Mouse (Mus musculus): ENCODE measurements around the gene Gm10961. TPM values are rescaled to one million over a fixed set of nuclear protein-coding genes. Genes with fewer than 3 reads are reported as not detected.

Gm10961 gene
- polyA plus RNA-seq (2014; fragmentation: Nextera tagmentation; extraction: Ambion mirVana): not detected in 2 replicates

DNA sequence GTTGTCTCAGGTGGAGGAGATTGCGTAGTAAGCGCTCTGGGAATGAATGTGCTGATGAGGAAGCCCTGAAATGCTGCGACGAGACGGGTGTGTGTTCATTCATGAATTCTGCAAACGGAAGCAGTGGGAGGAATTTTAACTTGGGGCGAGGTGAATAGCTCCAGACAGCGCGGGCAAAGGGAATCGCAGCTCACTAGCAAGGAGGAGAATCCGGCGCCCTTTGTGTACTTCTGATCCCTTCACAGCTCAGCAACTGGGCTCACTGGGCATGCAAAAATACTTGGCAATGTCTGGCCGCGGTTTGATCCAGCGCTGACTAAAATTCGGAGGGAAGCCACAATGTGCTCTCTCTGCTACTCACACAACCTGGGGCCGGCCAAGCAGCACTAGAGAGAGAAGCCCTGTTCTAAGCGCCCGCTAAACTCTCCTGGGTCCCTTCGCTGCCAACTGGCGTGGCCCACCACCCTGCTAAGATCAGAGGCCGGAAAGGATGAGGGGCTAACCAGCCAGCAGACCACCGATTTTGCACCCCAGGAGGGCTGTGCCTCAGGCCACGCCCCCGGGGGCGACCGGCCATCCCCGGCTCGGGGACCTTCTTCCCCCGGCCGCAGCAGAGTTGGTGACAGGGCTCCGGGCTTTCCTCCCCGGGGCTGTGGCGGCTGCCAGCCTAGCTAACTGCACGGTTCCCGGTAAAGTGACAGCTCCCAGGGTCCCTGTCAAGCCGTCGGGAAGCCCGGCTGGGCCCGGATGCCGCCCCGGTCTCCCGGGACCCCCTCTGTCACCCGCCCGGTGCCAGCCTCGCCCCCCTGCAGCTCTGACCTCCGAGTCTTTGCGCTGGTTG is at the start of gene Gm10961:
TSS of gene Gm10961 (plus strand) at position 641 of the 841 bp plus-strand sequence.
- peaks cover 27% of the 10 kb centered on the region for H3K36me3 ChIP-seq (ENCODE audit: control insufficient read depth, insufficient read depth, low read length)
- H3K9me3 ChIP-seq (ENCODE audit: control insufficient read depth, low read length): no peaks in the 10 kb centered on the region
- H3K9ac ChIP-seq (ENCODE audit: low read depth, low read length): peak within 1 kb of the TSS; percentile 83
- H3K27ac ChIP-seq (ENCODE audit: low read depth, low read length): peak within 1 kb of the TSS; percentile 67
- no peaks in the 10 kb centered on the region for H3K27me3 ChIP-seq (ENCODE audit: control insufficient read depth, insufficient read depth, low read length)
- peak within 1 kb of the TSS; percentile 79 for H3K4me3 ChIP-seq (ENCODE audit: low read length)
- H3K4me1 ChIP-seq (ENCODE audit: control insufficient read depth, insufficient read depth, low read length): no peaks in the 10 kb centered on the region
- peak within 1 kb of the TSS; percentile 69 for H3K4me2 ChIP-seq (replicated peaks; ENCODE audit: low read depth, low read length)
- peak; percentile 83 for ATAC-seq (ENCODE audit: low FRiP score, low TSS enrichment)
- WGBS: under 1% methylated on average over 43 of the region's 48 CpGs

DNA sequence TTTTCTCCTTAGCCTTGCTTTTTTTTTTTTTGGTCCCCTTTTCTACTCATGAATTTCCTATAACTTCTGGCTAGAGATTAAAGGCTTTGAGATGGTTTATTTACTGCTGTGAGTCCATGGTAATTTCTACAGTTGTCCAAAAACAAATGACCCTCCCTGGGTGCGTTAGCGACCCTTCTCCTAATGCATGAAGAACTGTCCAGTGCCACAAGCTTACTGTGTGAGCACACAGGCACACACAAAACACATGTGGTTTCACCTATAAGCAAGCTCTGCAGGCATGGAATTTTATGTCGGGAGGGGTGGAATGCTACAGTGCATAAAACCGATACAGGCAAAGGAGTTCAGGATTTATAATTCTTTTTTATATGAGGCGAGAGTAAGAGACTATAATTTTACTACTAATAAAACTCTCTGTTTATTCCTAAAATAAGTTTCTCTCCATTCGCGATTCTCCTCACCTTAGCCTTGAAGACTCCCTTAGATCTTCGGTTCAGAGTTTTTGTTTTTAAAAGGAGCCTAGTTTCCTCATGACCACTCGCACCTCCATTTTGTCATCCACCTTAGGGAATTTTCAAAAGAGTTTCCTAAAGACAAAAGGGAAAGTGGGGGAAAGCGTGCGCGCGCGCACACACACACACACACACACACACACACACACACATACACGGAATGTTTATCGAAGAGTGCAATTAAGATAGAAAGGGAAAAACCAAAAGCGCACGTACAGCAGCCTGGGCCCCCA is 48.8 kb upstream of the Gm10961 start:
- Histone ChIP-seq H3K9ac (ENCODE audit: low read depth, low read length) (no peak overlapping the region), H3K27ac (ENCODE audit: low read depth, low read length) (no peak overlapping the region), H3K9me3 (ENCODE audit: control insufficient read depth, low read length) (no peaks in the 10 kb centered on the region), H3K27me3 (ENCODE audit: control insufficient read depth, insufficient read depth, low read length) (peaks cover 85% of the 10 kb centered on the region), H3K4me1 (ENCODE audit: control insufficient read depth, insufficient read depth, low read length) (0 out of 2 replicates have a peak, but pooled peaks cover 5% of the 10 kb centered on the region), H3K4me2 (replicated peaks; ENCODE audit: low read depth, low read length) (peak overlapping the region; percentile 52), H3K36me3 (ENCODE audit: control insufficient read depth, insufficient read depth, low read length) (no peaks in the 10 kb centered on the region), H3K4me3 (ENCODE audit: low read length) (peak overlapping the region; percentile 35)
- no peak for ATAC-seq (ENCODE audit: low FRiP score, low TSS enrichment)
- 2% methylated on average over 18 of the region's 18 CpGs for WGBS

DNA sequence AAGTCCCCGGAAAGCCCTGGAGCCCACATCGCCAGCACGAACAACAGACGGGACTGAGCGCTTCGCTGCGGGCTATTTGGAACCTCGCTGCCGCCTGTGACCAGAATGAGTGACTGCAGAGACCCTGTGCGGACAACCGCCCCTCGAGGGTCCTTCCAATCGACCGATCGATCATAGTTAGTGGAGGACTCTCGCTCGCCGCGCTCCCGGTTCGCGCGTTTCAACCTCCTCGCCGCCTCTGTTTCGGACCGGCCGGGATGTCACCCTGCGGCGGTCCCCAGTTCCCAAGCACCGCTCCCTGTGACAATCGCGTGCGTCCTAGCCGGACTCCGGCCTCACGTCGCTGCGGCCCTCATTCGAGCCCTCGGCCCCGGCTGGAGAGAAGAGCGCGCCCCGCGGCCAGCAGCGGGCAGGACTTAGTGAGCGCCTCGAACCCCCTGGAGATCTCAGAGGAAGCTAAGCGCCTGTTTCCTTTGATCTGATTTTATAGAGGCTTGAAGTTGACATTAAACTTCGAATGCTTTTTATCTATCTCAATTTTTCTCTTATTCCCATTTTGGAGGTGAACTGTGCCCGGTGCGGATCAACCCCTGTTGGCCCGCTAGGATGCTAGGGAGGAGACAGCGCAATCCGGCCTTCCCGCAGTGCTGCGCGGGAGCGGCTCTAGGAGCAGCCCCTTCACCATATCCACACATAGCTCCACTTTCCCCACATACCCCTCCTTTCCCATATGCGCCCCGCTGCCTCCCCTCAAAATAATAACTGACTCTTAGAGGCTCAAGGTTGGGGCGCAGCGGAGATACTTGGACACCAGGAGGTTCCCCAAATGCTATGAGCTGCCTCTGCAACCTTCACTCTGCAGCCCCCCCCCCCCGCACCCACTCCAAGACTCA is 48.0 kb upstream of the Gm10961 start:
- Histone ChIP-seq H3K4me2 (replicated peaks; ENCODE audit: low read depth, low read length) (peak overlapping the region; percentile 52), H3K27me3 (ENCODE audit: control insufficient read depth, insufficient read depth, low read length) (peaks cover 93% of the 10 kb centered on the region), H3K9ac (ENCODE audit: low read depth, low read length) (no peak overlapping the region; the same call in 1 of the 2 replicates), H3K4me1 (ENCODE audit: control insufficient read depth, insufficient read depth, low read length) (0 out of 2 replicates have a peak, but pooled peaks cover 5% of the 10 kb centered on the region), H3K4me3 (ENCODE audit: low read length) (peak overlapping the region; percentile 35), H3K27ac (ENCODE audit: low read depth, low read length) (no peak overlapping the region), H3K9me3 (ENCODE audit: control insufficient read depth, low read length) (no peaks in the 10 kb centered on the region), H3K36me3 (ENCODE audit: control insufficient read depth, insufficient read depth, low read length) (no peaks in the 10 kb centered on the region)
- 1% methylated on average over 65 of the region's 65 CpGs for WGBS
- ATAC-seq (ENCODE audit: low FRiP score, low TSS enrichment): no peak

DNA sequence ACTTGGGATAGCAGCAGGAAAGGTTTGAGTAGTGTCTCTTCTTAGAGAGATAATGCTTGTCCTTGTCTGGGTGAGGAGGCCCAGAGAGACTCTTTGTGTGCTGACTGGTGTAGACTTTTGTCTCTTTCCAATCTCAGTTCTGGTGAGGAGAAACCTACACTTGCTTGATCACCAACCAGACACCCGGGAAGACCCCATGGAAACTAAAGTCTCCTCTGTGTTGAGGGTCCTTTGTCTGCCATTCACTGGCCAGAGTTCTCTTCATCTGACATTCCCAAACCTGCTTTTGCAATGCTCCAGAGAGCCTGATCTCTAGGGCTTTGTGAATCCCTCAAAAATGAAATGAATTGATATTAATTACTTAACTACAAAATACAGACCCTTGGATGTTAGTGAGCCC is 47.2 kb upstream of the Gm10961 start:
- Histone ChIP-seq H3K9me3 (ENCODE audit: control insufficient read depth, low read length) (no peaks in the 10 kb centered on the region), H3K36me3 (ENCODE audit: control insufficient read depth, insufficient read depth, low read length) (no peaks in the 10 kb centered on the region), H3K4me1 (ENCODE audit: control insufficient read depth, insufficient read depth, low read length) (0 out of 2 replicates have a peak, but pooled peaks cover 5% of the 10 kb centered on the region), H3K4me3 (ENCODE audit: low read length) (no peak overlapping the region), H3K4me2 (replicated peaks; ENCODE audit: low read depth, low read length) (no peak overlapping the region), H3K27me3 (ENCODE audit: control insufficient read depth, insufficient read depth, low read length) (peaks cover 93% of the 10 kb centered on the region), H3K9ac (ENCODE audit: low read depth, low read length) (no peak overlapping the region), H3K27ac (ENCODE audit: low read depth, low read length) (no peak overlapping the region)
- WGBS: 11% methylated on average over 1 of the region's 1 CpGs
- no peak for ATAC-seq (ENCODE audit: low FRiP score, low TSS enrichment)

DNA sequence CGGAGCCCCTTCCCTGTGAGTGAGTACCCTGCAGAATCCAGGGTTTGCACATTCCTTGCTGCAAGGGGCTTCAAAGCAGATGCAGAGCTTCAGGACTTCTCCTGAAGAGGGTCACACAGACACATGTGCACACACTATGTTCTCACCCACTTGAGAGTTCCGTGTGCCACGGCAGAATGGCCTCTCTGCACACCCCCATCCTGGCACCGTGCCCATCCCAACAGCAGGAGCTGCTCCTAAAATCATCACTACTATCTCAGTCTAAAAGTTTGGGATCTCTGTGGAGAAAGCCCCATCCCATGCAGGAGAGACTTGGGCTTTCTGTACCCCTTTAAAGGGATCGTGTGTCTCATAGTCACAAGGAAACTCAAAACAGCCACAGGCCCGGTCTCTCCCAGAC is 44.6 kb upstream of the Gm10961 start:
- no peak overlapping the region for H3K9ac ChIP-seq (ENCODE audit: low read depth, low read length)
- no peaks in the 10 kb centered on the region for H3K9me3 ChIP-seq (ENCODE audit: control insufficient read depth, low read length)
- no peaks in the 10 kb centered on the region for H3K36me3 ChIP-seq (ENCODE audit: control insufficient read depth, insufficient read depth, low read length)
- 0 out of 2 replicates have a peak, but pooled peaks cover 5% of the 10 kb centered on the region for H3K4me1 ChIP-seq (ENCODE audit: control insufficient read depth, insufficient read depth, low read length)
- no peak overlapping the region for H3K27ac ChIP-seq (ENCODE audit: low read depth, low read length)
- ATAC-seq (ENCODE audit: low FRiP score, low TSS enrichment): no peak
- no peak overlapping the region for H3K4me2 ChIP-seq (replicated peaks; ENCODE audit: low read depth, low read length)
- no peak overlapping the region for H3K4me3 ChIP-seq (ENCODE audit: low read length)
- 67% methylated on average over 6 of the region's 6 CpGs for WGBS
- peaks cover 92% of the 10 kb centered on the region for H3K27me3 ChIP-seq (ENCODE audit: control insufficient read depth, insufficient read depth, low read length)

DNA sequence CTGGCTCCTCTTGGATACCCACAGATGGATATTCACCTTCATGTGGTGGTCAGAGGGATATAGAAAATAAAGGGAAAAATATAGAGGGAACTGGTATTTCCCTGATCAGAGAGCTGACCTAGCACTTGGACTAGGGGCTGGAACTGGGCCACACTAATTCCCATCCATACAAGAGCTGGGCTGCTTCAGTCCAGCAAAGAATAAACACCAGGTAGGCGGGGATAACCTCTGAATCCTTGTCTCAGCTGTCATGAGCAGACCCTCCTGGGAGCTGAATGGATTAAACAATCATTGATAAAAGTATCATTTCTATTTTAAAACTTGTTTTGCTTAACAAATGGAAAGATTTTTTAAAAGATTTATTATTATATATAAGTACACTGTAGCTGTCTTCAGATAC is 39.5 kb upstream of the Gm10961 start:
- H3K4me3 ChIP-seq (ENCODE audit: low read length): no peak overlapping the region
- H3K9ac ChIP-seq (ENCODE audit: low read depth, low read length): no peak overlapping the region
- no peak overlapping the region for H3K4me2 ChIP-seq (replicated peaks; ENCODE audit: low read depth, low read length)
- no peak for ATAC-seq (ENCODE audit: low FRiP score, low TSS enrichment)
- H3K36me3 ChIP-seq (ENCODE audit: control insufficient read depth, insufficient read depth, low read length): no peaks in the 10 kb centered on the region
- no peak overlapping the region for H3K27ac ChIP-seq (ENCODE audit: low read depth, low read length)
- no peaks in the 10 kb centered on the region for H3K9me3 ChIP-seq (ENCODE audit: control insufficient read depth, low read length)
- 73% methylated on average over 1 of the region's 1 CpGs for WGBS
- peaks cover 89% of the 10 kb centered on the region for H3K27me3 ChIP-seq (ENCODE audit: control insufficient read depth, insufficient read depth, low read length)
- peaks cover 12% of the 10 kb centered on the region; the same call in 1 of the 2 replicates for H3K4me1 ChIP-seq (ENCODE audit: control insufficient read depth, insufficient read depth, low read length)

DNA sequence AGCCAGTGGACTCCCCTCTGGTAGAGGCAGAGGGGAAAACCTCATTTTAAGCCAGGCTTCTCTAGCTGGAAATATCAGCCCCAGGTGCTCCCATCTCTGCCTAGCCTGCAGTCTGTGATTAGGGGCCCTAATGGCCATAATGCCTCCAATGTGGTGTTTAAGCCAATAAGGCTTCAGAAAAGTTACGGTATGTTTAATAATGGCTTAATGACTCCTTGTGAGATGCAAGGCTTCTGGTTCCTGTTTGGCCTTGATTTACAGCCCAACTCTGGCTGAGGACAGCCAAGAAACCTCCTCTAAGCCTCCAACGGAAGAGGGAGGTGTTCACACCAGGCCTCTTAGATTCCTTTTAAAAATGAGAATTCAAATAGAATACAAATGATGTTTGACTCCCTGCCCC is 37.5 kb upstream of the Gm10961 start:
- no peak for ATAC-seq (ENCODE audit: low FRiP score, low TSS enrichment)
- Histone ChIP-seq H3K4me3 (ENCODE audit: low read length) (no peak overlapping the region), H3K36me3 (ENCODE audit: control insufficient read depth, insufficient read depth, low read length) (no peaks in the 10 kb centered on the region), H3K4me1 (ENCODE audit: control insufficient read depth, insufficient read depth, low read length) (peaks cover 12% of the 10 kb centered on the region; the same call in 1 of the 2 replicates), H3K27ac (ENCODE audit: low read depth, low read length) (no peak overlapping the region), H3K9ac (ENCODE audit: low read depth, low read length) (no peak overlapping the region), H3K4me2 (replicated peaks; ENCODE audit: low read depth, low read length) (no peak overlapping the region), H3K27me3 (ENCODE audit: control insufficient read depth, insufficient read depth, low read length) (peaks cover 84% of the 10 kb centered on the region), H3K9me3 (ENCODE audit: control insufficient read depth, low read length) (no peaks in the 10 kb centered on the region)
- 11% methylated on average over 2 of the region's 2 CpGs for WGBS

DNA sequence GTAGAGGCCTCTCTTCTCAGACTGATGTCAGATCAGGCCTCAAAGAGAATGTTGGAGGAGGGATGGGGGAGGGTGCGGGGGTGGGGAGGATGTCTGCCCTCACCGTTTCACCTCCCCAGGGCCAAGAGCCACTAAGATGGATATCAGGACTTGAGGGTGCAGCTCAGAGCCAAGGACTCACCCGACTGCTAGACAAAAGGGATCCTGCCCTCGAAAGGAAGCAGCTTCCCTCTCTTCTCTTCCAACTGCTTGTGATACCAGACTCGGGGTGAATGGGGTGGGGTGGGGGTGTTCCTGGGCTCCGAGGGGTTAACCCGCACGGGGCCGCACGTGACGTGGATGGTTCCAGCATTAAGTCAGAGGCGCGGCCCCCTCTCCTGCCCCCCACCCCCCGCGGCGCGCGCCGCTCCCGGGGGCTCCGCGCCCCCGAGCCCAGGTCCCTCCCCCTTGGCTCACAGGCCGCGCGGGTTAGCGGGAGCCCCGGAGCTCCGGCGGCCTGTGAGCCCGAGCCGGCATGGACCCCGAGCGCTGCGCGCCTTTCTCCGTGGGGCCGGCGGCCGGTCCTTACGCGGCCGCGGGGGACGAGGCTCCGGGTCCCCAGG is 36.4 kb upstream of the Gm10961 start, which contains the start of gene Alx3:
TSS of gene Alx3 (plus strand) at position 370 of the 602 bp plus-strand sequence.
- under 1% methylated on average over 46 of the region's 46 CpGs for WGBS
- peak; percentile 33; the same call in 1 of the 2 replicates for ATAC-seq (ENCODE audit: low FRiP score, low TSS enrichment)
- Histone ChIP-seq H3K27me3 (ENCODE audit: control insufficient read depth, insufficient read depth, low read length) (peaks cover 85% of the 10 kb centered on the region), H3K4me3 (ENCODE audit: low read length) (peak within 1 kb of the TSS; percentile 37), H3K9ac (ENCODE audit: low read depth, low read length) (peak within 1 kb of the TSS; percentile 45; the same call in 1 of the 2 replicates), H3K4me1 (ENCODE audit: control insufficient read depth, insufficient read depth, low read length) (peaks cover 12% of the 10 kb centered on the region; the same call in 1 of the 2 replicates), H3K4me2 (replicated peaks; ENCODE audit: low read depth, low read length) (peak within 1 kb of the TSS; percentile 59), H3K9me3 (ENCODE audit: control insufficient read depth, low read length) (no peaks in the 10 kb centered on the region), H3K27ac (ENCODE audit: low read depth, low read length) (no peak within 1 kb of the TSS), H3K36me3 (ENCODE audit: control insufficient read depth, insufficient read depth, low read length) (no peaks in the 10 kb centered on the region)

Data from kidney, embryonic 14.5 days (tissue).